Mouse (Mus musculus) right cerebral cortex, postnatal 10 days (tissue): ENCODE data around the gene Wwp2.

ENCODE experiments used
- DNase-seq, 2 experiments: peaks; one replicate each; pipeline ENCODE4 v3.0.0; 2021; ENCODE audit warnings: low spot score in 2 of 2

Wwp2 gene

GRCm38 (mm10) chr8:107510766-107511165, 74.6 kb downstream of the Wwp2 start:
- no peak for DNase-seq

GRCm38 (mm10) chr8:107513249-107513648, 77.1 kb downstream of the Wwp2 start:
- no peak for DNase-seq

GRCm38 (mm10) chr8:107514949-107515721, 79.0 kb downstream of the Wwp2 start:
- DNase-seq = no peak

GRCm38 (mm10) chr8:107518726-107519125, 82.6 kb downstream of the Wwp2 start:
- no peak for DNase-seq

- DNase-seq = peak; percentile 41 to 49
Measured at GRCm38 (mm10) chr8:107519860-107520259, 83.7 kb downstream of the Wwp2 start.

- DNase-seq = no peak
Measured at GRCm38 (mm10) chr8:107521788-107522554, 85.8 kb downstream of the Wwp2 start.

- peak; percentile 38 to 54 for DNase-seq
Measured at GRCm38 (mm10) chr8:107522555-107522833, 86.3 kb downstream of the Wwp2 start.

GRCm38 (mm10) chr8:107524535-107524934, 88.4 kb downstream of the Wwp2 start:
- no peak for DNase-seq

GRCm38 (mm10) chr8:107528786-107529185, 92.6 kb downstream of the Wwp2 start:
- no peak for DNase-seq

GRCm38 (mm10) chr8:107537472-107537871, 101.3 kb downstream of the Wwp2 start:
- DNase-seq = no peak

- DNase-seq = no peak
Measured at GRCm38 (mm10) chr8:107540623-107541022, 104.5 kb downstream of the Wwp2 start.

- DNase-seq = no peak
Measured at GRCm38 (mm10) chr8:107541369-107541768, 105.2 kb downstream of the Wwp2 start.

GRCm38 (mm10) chr8:107542151-107542550, 106.0 kb downstream of the Wwp2 start:
- DNase-seq = no peak

GRCm38 (mm10) chr8:107543714-107544113, 107.5 kb downstream of the Wwp2 start:
- DNase-seq = no peak

- no peak for DNase-seq
Measured at GRCm38 (mm10) chr8:107544211-107544610, 108.0 kb downstream of the Wwp2 start.

GRCm38 (mm10) chr8:107544651-107545174, 108.5 kb downstream of the Wwp2 start:
- no peak for DNase-seq

- no peak for DNase-seq
Measured at GRCm38 (mm10) chr8:107545621-107546152, 109.5 kb downstream of the Wwp2 start.

GRCm38 (mm10) chr8:107546154-107546553, 110.0 kb downstream of the Wwp2 start:
- DNase-seq = peak; percentile 45 to 75

GRCm38 (mm10) chr8:107546817-107547216, 110.7 kb downstream of the Wwp2 start:
- no peak for DNase-seq

- peak; percentile 38 to 51 for DNase-seq
Measured at GRCm38 (mm10) chr8:107552234-107552633, 116.1 kb downstream of the Wwp2 start.

GRCm38 (mm10) chr8:107555231-107555630, 119.1 kb downstream of the Wwp2 start:
- DNase-seq = no peak

- DNase-seq = no peak
Measured at GRCm38 (mm10) chr8:107556511-107556936, 120.4 kb downstream of the Wwp2 start.
